Mouse (Mus musculus): ENCODE data around the gene Arl11. TPM values are rescaled to one million over a fixed set of nuclear protein-coding genes. Genes with fewer than 3 reads are reported as not detected.

Gene Arl11
- polyA plus RNA-seq, 1 experiment from 2014 or later, result 0.80 TPM

DNA sequence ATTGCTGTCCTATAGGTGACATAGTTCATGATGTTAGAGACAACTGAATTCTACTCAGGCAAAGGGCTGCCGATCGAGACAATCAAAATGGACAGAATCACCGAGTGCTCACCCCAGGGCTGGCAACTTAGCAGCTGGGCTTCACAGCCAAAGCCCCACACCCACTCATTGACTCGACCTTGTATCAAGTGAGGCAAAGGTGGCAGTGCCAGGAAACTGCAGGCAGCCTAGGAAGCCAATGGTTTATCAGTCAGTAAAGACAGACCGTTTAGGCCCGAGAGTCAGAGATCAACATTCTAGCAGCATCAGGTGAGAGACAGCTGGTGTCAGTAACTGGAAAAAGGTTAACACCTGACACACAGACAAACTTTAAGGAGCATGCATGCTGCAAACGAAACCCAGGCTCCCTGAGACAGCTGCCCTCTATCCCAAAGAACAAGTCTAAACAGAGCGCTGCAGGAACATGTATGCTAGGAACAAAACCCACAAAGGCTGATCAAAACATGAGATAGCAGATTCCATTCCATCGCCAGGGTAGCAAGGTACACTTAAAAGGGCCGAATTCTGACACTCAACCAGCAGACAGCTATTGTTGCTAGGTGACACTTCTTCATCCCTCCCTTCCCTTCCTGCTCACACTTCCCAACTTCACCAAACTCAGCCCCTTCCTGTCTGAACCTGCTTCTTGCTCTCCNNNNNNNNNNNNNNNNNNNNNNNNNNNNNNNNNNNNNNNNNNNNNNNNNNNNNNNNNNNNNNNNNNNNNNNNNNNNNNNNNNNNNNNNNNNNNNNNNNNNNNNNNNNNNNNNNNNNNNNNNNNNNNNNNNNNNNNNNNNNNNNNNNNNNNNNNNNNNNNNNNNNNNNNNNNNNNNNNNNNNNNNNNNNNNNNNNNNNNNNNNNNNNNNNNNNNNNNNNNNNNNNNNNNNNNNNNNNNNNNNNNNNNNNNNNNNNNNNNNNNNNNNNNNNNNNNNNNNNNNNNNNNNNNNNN, 45.0 kb downstream of the Arl11 start:
- H3K9me3 ChIP-seq (ENCODE audit: low read length), result 0 out of 2 replicates have a peak, but pooled peaks cover 4% of the 10 kb centered on the region
- H3K4me2 ChIP-seq (replicated peaks; ENCODE audit: low read depth, low read length), result no peak overlapping the region
- 76% methylated on average over 10 of the region's 10 CpGs for WGBS
- ATAC-seq (ENCODE audit: low FRiP score, low TSS enrichment), result no peak
- H3K36me3 ChIP-seq (ENCODE audit: insufficient read depth, low read length), result peaks cover 4% of the 10 kb centered on the region; the same call in 1 of the 2 replicates
- H3K9ac ChIP-seq (replicated peaks; ENCODE audit: low read length), result no peak overlapping the region
- H3K4me3 ChIP-seq (ENCODE audit: low read length), result no peak overlapping the region
- no peaks in the 10 kb centered on the region for H3K4me1 ChIP-seq (ENCODE audit: insufficient read depth, low read length)
- H3K27ac ChIP-seq (ENCODE audit: low read length), result no peak overlapping the region
- H3K27me3 ChIP-seq (ENCODE audit: insufficient read depth, low read length), result no peaks in the 10 kb centered on the region

DNA sequence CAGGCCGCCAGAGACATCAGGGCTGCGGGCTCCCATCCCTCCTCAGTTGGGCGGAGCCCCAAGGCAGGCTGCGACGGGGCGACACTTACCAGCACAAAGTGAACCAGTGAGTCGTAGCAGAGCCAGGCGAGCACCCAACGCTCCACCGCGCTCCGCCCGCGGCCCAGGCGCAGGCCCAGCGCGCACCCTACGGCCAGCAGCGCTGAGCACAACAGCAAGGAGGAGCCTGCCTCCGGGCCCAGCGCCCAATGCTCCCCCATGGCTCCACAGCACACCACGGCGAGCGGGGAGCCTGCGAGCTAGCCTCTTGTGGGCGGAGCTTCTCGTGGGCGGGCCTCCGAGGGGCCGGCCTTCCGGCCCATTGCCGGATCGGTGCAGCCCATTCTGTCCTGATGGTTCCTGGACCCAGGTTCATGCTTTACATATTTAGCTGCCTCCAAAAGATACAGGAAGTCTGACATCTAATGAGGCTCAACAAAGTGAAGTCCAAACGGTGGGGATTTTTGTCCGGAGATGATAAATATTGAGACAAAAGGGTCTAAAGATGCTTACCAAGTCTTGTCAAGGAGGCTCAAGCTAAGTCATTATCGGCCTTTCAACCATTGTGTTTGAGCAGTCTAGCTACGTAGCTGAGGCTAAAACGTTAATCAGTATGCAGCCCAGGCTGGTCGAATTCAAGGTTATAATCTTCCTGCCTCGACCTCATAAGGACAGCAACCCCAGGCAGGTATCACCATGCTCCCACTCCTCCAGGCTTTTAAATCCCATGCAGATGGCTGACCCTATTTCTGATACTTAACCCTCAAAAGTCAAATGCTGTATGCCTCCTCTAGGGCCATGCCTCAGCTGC, 50.8 kb downstream of the Arl11 start, which contains the start of gene Ebpl:
Gene Ebpl (minus strand): TSS at position 309 of the 850 bp plus-strand sequence.
- Histone ChIP-seq H3K4me3 (ENCODE audit: low read length) (peak within 1 kb of the TSS; percentile 68), H3K36me3 (ENCODE audit: insufficient read depth, low read length) (peaks cover 2% of the 10 kb centered on the region; the same call in 1 of the 2 replicates), H3K27ac (ENCODE audit: low read length) (peak within 1 kb of the TSS; percentile 88), H3K9ac (replicated peaks; ENCODE audit: low read length) (peak within 1 kb of the TSS; percentile 81), H3K4me2 (replicated peaks; ENCODE audit: low read depth, low read length) (peak within 1 kb of the TSS; percentile 60), H3K4me1 (ENCODE audit: insufficient read depth, low read length) (no peaks in the 10 kb centered on the region), H3K27me3 (ENCODE audit: insufficient read depth, low read length) (no peaks in the 10 kb centered on the region), H3K9me3 (ENCODE audit: low read length) (no peaks in the 10 kb centered on the region)
- ATAC-seq (ENCODE audit: low FRiP score, low TSS enrichment), result peak; percentile 98
- WGBS, result under 1% methylated on average over 40 of the region's 40 CpGs

DNA sequence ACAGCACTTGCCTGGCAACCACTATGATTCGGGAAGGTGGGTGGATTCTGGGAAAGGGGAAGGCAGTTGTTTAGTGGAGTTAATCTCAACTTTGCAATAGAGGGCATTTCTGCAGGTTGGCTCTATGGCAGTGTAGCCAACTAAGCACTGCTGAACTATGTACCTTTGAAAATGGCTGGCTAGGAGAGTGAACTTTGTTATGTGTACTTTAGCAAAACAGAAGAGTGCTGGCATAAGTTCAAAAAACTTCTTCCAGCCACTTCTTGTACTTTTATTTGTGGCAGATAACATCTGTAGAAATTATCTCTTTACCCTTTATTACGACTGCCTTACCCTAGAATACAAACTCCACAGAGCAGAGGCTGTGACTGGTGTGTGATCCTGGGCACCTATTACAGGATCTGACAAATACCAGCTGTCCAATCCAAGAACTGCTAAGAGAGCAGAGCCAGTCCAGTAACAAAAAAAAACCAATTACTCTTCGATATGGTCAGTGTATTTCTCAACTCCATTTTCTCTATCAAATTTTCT, 51.5 kb downstream of the Arl11 start:
- Histone ChIP-seq H3K4me1 (ENCODE audit: insufficient read depth, low read length) (no peaks in the 10 kb centered on the region), H3K27ac (ENCODE audit: low read length) (no peak overlapping the region), H3K4me3 (ENCODE audit: low read length) (no peak overlapping the region), H3K36me3 (ENCODE audit: insufficient read depth, low read length) (no peaks in the 10 kb centered on the region), H3K9ac (replicated peaks; ENCODE audit: low read length) (no peak overlapping the region), H3K27me3 (ENCODE audit: insufficient read depth, low read length) (no peaks in the 10 kb centered on the region), H3K4me2 (replicated peaks; ENCODE audit: low read depth, low read length) (peak overlapping the region; percentile 60), H3K9me3 (ENCODE audit: low read length) (no peaks in the 10 kb centered on the region)
- 38% methylated on average over 3 of the region's 3 CpGs for WGBS
- no peak for ATAC-seq (ENCODE audit: low FRiP score, low TSS enrichment)

Other genes with a start within 250 kb of the Arl11 start
- gene Sacs, start 171.3 kb upstream of the Arl11 start, polyA plus RNA-seq (2015; fragmentation: Nextera tagmentation; extraction: Ambion mirVana), result 1.5 and 1.7 TPM in 2 replicates
- gene Sgcg, start 51.3 kb upstream of the Arl11 start, polyA plus RNA-seq (2015; fragmentation: Nextera tagmentation; extraction: Ambion mirVana), result 0.67 and 1.4 TPM in 2 replicates
- 10.2 and 10.5 TPM in 2 replicates for gene Ebpl, start 50.7 kb downstream of the Arl11 start, polyA plus RNA-seq (2015; fragmentation: Nextera tagmentation; extraction: Ambion mirVana)
- gene Kpna3, start 130.1 kb downstream of the Arl11 start, polyA plus RNA-seq (2015; fragmentation: Nextera tagmentation; extraction: Ambion mirVana), result 46.2 and 50.5 TPM in 2 replicates
- gene Spryd7, start 247.1 kb downstream of the Arl11 start, polyA plus RNA-seq (2015; fragmentation: Nextera tagmentation; extraction: Ambion mirVana), result 21.4 and 24.3 TPM in 2 replicates